Mouse (Mus musculus) kidney, adult 2 months (tissue): ENCODE data around the gene Slc4a7.

Experiments used
- CTCF ChIP-seq: fragments of 200-500 bp; conservative IDR thresholded peaks from 2 replicates; pipeline ENCODE4 v1.5.1; 2011; ENCODE audit warnings: low read depth, mild to moderate bottlenecking, control low read depth, low read length, moderate library complexity, mixed read lengths; ENCODE audit not compliant: insufficient read depth, insufficient read length
- POLR2A ChIP-seq: fragments of 200-500 bp; IDR thresholded peaks from one replicate; pipeline ENCODE4 v1.6.1; 2011; ENCODE audit warnings: low read depth, low read length, control low read depth

DNA sequence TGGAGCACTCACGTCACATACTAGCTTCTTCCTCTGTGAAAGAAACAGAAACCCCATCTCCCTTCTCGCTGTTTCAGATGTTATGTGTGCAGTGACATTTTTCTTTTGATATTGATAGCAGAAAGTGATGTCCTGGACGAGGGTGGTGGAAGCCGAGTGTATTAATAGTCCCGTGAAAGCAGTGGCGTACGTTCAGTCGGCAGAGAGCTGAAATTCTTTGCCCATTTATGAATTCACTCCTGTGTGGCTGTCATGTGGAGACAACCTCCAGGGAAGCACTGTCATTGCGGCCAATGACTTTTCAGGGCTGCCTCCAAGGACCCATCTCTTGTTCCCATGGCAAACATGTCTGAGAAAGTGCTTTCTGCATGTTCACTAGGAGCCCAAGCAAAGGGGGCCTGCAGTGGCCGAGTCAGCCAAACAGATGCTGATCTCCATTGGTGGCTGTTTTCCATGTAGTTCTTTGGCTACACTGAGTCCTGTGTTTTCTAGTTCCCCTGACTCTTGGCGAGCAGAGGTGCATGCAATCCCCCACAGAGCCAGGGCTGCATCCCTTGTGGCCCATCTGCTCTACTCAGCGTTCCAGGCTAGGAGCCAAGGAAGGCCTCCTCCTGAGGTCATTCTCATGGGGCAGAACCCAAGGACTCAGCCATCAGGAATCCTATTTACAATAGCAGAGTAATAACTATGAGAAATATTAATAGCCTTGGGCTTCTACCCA is 130.6 kb downstream of the Slc4a7 start:
- TF ChIP-seq CTCF (no peak), POLR2A (no peak)
